Mouse (Mus musculus): ENCODE data around the gene Fry.

Fry gene

GRCm38 (mm10) chr5:150333328-150333731, 214.9 kb downstream of the Fry start:
- peak in 1 of 2 experiments; percentile 34 for DNase-seq (ENCODE audit: low spot score in 2 of 2)

- DNase-seq (ENCODE audit: low spot score in 2 of 2) = peak in 1 of 2 experiments; percentile 59
These were observed 218.0 kb downstream of the Fry start for GRCm38 (mm10) chr5:150336451-150336850.

- DNase-seq (ENCODE audit: low spot score in 2 of 2) = peak in 1 of 2 experiments; percentile 6
These were observed 219.3 kb downstream of the Fry start for GRCm38 (mm10) chr5:150337696-150338095.

- no peak for DNase-seq (ENCODE audit: low spot score in 2 of 2)
These were observed 222.5 kb downstream of the Fry start for GRCm38 (mm10) chr5:150340944-150341343.

GRCm38 (mm10) chr5:150342139-150342538, 223.7 kb downstream of the Fry start:
- DNase-seq (ENCODE audit: low spot score in 2 of 2) = no peak

GRCm38 (mm10) chr5:150345946-150346345, 227.5 kb downstream of the Fry start:
- DNase-seq (ENCODE audit: low spot score in 2 of 2) = no peak

GRCm38 (mm10) chr5:150346378-150346777, 227.9 kb downstream of the Fry start:
- peak; percentile 30 to 32 for DNase-seq (ENCODE audit: low spot score in 2 of 2)

- no peak for DNase-seq (ENCODE audit: low spot score in 2 of 2)
These were observed 229.4 kb downstream of the Fry start for GRCm38 (mm10) chr5:150347845-150348244.

GRCm38 (mm10) chr5:150348302-150348701, 229.9 kb downstream of the Fry start:
- no peak for DNase-seq (ENCODE audit: low spot score in 2 of 2)

- no peak for DNase-seq (ENCODE audit: low spot score in 2 of 2)
These were observed 232.7 kb downstream of the Fry start for GRCm38 (mm10) chr5:150351191-150351590.

- DNase-seq (ENCODE audit: low spot score in 2 of 2) = no peak
These were observed 240.2 kb downstream of the Fry start for GRCm38 (mm10) chr5:150358671-150359070.

- DNase-seq (ENCODE audit: low spot score in 2 of 2) = no peak
These were observed 243.8 kb downstream of the Fry start for GRCm38 (mm10) chr5:150362241-150362640.

GRCm38 (mm10) chr5:150364621-150365020, 246.2 kb downstream of the Fry start:
- DNase-seq (ENCODE audit: low spot score in 2 of 2) = no peak

GRCm38 (mm10) chr5:150367027-150367426, 248.6 kb downstream of the Fry start:
- DNase-seq (ENCODE audit: low spot score in 2 of 2) = no peak

- no peak for DNase-seq (ENCODE audit: low spot score in 2 of 2)
These were observed 251.8 kb downstream of the Fry start for GRCm38 (mm10) chr5:150370291-150370690.

GRCm38 (mm10) chr5:150370895-150371294, 252.4 kb downstream of the Fry start:
- no peak for DNase-seq (ENCODE audit: low spot score in 2 of 2)

GRCm38 (mm10) chr5:150372956-150373355, 254.5 kb downstream of the Fry start:
- DNase-seq (ENCODE audit: low spot score in 2 of 2) = no peak

GRCm38 (mm10) chr5:150374778-150375559, 256.5 kb downstream of the Fry start:
- no peak for DNase-seq (ENCODE audit: low spot score in 2 of 2)

- DNase-seq (ENCODE audit: low spot score in 2 of 2) = no peak
These were observed 260.1 kb downstream of the Fry start for GRCm38 (mm10) chr5:150378586-150378985.

GRCm38 (mm10) chr5:150380767-150381166, 262.3 kb downstream of the Fry start:
- DNase-seq (ENCODE audit: low spot score in 2 of 2) = no peak

- DNase-seq (ENCODE audit: low spot score in 2 of 2) = no peak
These were observed 264.0 kb downstream of the Fry start for GRCm38 (mm10) chr5:150382411-150382810.

GRCm38 (mm10) chr5:150384272-150385215, 266.1 kb downstream of the Fry start:
- DNase-seq (ENCODE audit: low spot score in 2 of 2) = no peak

- no peak for DNase-seq (ENCODE audit: low spot score in 2 of 2)
These were observed 266.8 kb downstream of the Fry start for GRCm38 (mm10) chr5:150385224-150385623.

All from heart, adult 9 months (tissue).